Comparison of ENCODE assay signal across 9 mouse cellular contexts in genomic region chr1:55489355-55489754, GRCm38 (mm10).
A peak's percentile ranks its signal among the peaks of the same experiment; 100 is the strongest.
DNase-seq lines count a peak whose midpoint lies in the region; ATAC-seq and TF ChIP-seq lines count a peak whose summit lies in the region.
"Had no signal": no experiment of that assay in that cellular context is flagged by ENCODE, and none has a peak within 500 bp of the region (broad histone marks: within the 10 kb centered on the region; RNA-seq: fewer than 3 reads in every experiment).

No protein-coding gene starts in this region.

- no peak overlapping the region for H3K27ac ChIP-seq in hindbrain, embryonic 12.5 days
- H3K27ac ChIP-seq in midbrain, embryonic 14.5 days (replicated peaks; ENCODE audit: low read depth, low read length) = no peak overlapping the region
- no peak overlapping the region for H3K27ac ChIP-seq in limb, embryonic 10.5 days
- no peak overlapping the region for H3K27ac ChIP-seq in liver, postnatal 0 days (ENCODE audit: low read depth)
- H3K27ac ChIP-seq: limb, embryonic 13.5 days had no signal

- no peaks in the 10 kb centered on the region for H3K9me3 ChIP-seq in hindbrain, embryonic 12.5 days (replicated peaks)
- no peaks in the 10 kb centered on the region for H3K9me3 ChIP-seq in midbrain, embryonic 14.5 days (ENCODE audit: control insufficient read depth, low read length)
- no peaks in the 10 kb centered on the region for H3K9me3 ChIP-seq in limb, embryonic 10.5 days (replicated peaks)
- no peaks in the 10 kb centered on the region for H3K9me3 ChIP-seq in liver, postnatal 0 days (ENCODE audit: low read length)
- H3K9me3 ChIP-seq: limb, embryonic 13.5 days had no signal

- no peak overlapping the region for H3K4me2 ChIP-seq in hindbrain, embryonic 12.5 days (replicated peaks)
- no peak overlapping the region for H3K4me2 ChIP-seq in midbrain, embryonic 14.5 days (ENCODE audit: low read length)
- H3K4me2 ChIP-seq in liver, postnatal 0 days (ENCODE audit: low read depth, low read length) = no peak overlapping the region
- H3K4me2 ChIP-seq: limb, embryonic 13.5 days had no signal

- H3K36me3 ChIP-seq in hindbrain, embryonic 12.5 days = no peaks in the 10 kb centered on the region
- no peaks in the 10 kb centered on the region for H3K36me3 ChIP-seq in midbrain, embryonic 14.5 days (ENCODE audit: control insufficient read depth, insufficient read depth, low read length)
- no peaks in the 10 kb centered on the region for H3K36me3 ChIP-seq in limb, embryonic 10.5 days
- no peaks in the 10 kb centered on the region for H3K36me3 ChIP-seq in liver, postnatal 0 days (replicated peaks; ENCODE audit: insufficient read depth, low read length)
- H3K36me3 ChIP-seq: limb, embryonic 13.5 days had no signal

- TF ChIP-seq CTCF in liver, postnatal 0 days (IDR thresholded peaks at IDR 0.05; ENCODE audit: low read depth) = no peak

- TF ChIP-seq EP300 in liver, postnatal 0 days (IDR thresholded peaks at IDR 0.05; ENCODE audit: low read depth) = no peak

- no peak overlapping the region for H3K9ac ChIP-seq in hindbrain, embryonic 12.5 days
- no peak overlapping the region for H3K9ac ChIP-seq in midbrain, embryonic 14.5 days (replicated peaks; ENCODE audit: low read length)
- H3K9ac ChIP-seq in liver, postnatal 0 days (replicated peaks) = no peak overlapping the region
- H3K9ac ChIP-seq: limb, embryonic 13.5 days had no signal

- no peaks in the 10 kb centered on the region for H3K4me1 ChIP-seq in hindbrain, embryonic 12.5 days
- no peaks in the 10 kb centered on the region for H3K4me1 ChIP-seq in midbrain, embryonic 14.5 days (ENCODE audit: control insufficient read depth, insufficient read depth, low read length)
- no peaks in the 10 kb centered on the region for H3K4me1 ChIP-seq in limb, embryonic 10.5 days
- no peaks in the 10 kb centered on the region for H3K4me1 ChIP-seq in liver, postnatal 0 days (ENCODE audit: insufficient read depth)
- H3K4me1 ChIP-seq: limb, embryonic 13.5 days had no signal

- no peaks in the 10 kb centered on the region for H3K27me3 ChIP-seq in hindbrain, embryonic 12.5 days
- H3K27me3 ChIP-seq in midbrain, embryonic 14.5 days (ENCODE audit: control insufficient read depth, insufficient read depth, low read length) = no peaks in the 10 kb centered on the region
- no peaks in the 10 kb centered on the region for H3K27me3 ChIP-seq in limb, embryonic 10.5 days (ENCODE audit: low read depth, poor library complexity, severe bottlenecking)
- no peaks in the 10 kb centered on the region for H3K27me3 ChIP-seq in liver, postnatal 0 days (ENCODE audit: insufficient read depth, low read length)
- H3K27me3 ChIP-seq: limb, embryonic 13.5 days had no signal

- 53% methylated on average over 6 of the region's 6 CpGs for WGBS in hindbrain, embryonic 12.5 days
- 45% methylated on average over 6 of the region's 6 CpGs for WGBS in midbrain, embryonic 14.5 days
- WGBS in limb, embryonic 10.5 days = 68% methylated on average over 6 of the region's 6 CpGs
- WGBS in liver, postnatal 0 days (ENCODE audit: insufficient replicate concordance) = 62% methylated on average over 6 of the region's 6 CpGs

- H3K4me3 ChIP-seq in hindbrain, embryonic 12.5 days = no peak overlapping the region
- H3K4me3 ChIP-seq in midbrain, embryonic 14.5 days (replicated peaks; ENCODE audit: low read depth, low read length) = no peak overlapping the region
- no peak overlapping the region for H3K4me3 ChIP-seq in limb, embryonic 10.5 days
- H3K4me3 ChIP-seq in liver, postnatal 0 days (ENCODE audit: low read depth, low read length) = no peak overlapping the region
- H3K4me3 ChIP-seq: limb, embryonic 13.5 days had no signal

- DNase-seq in 3T3-L1 (ENCODE audit: low read depth, low spot score) = peak; percentile 34
- peak; percentile 30 for DNase-seq in cerebellum, adult 11-12 months
- DNase-seq in midbrain, embryonic 14.5 days = peak; percentile 53
- DNase-seq in limb, embryonic 10.5 days (ENCODE audit: low spot score) = no peak
- no peak for DNase-seq in liver, postnatal 0 days
- DNase-seq in spleen, adult 18-20 months = no peak
- no peak for DNase-seq in gastrocnemius, adult 18-20 months (ENCODE audit: low spot score)

- ATAC-seq in hindbrain, embryonic 12.5 days (ENCODE audit: low FRiP score) = peak; percentile 82
- peak; percentile 70 for ATAC-seq in midbrain, embryonic 14.5 days (ENCODE audit: low FRiP score, low TSS enrichment)
- no peak for ATAC-seq in liver, postnatal 0 days

Comparison
In these comparisons a context has a peak if more than half of its experiments do, and no peak if none do; other contexts are left out.
1. DNase-seq: peak in 3T3-L1 (single experiment), cerebellum, adult 11-12 months (single experiment) and midbrain, embryonic 14.5 days (single experiment); none in limb, embryonic 10.5 days (single experiment), liver, postnatal 0 days (single experiment), spleen, adult 18-20 months (0 of 2) and gastrocnemius, adult 18-20 months (single experiment).